Mouse (Mus musculus) olfactory bulb, adult 2 months (tissue): ENCODE measurements around the gene Fam102b.

Source experiments
- CTCF ChIP-seq: fragments of 200-500 bp; IDR thresholded peaks from 2 replicates; pipeline ENCODE4 v1.5.1; 2012; ENCODE audit warnings: low read depth, mild to moderate bottlenecking, low read length, moderate library complexity; ENCODE audit not compliant: insufficient read depth
- POLR2A ChIP-seq: fragments of 200-500 bp; IDR thresholded peaks from 2 replicates; pipeline ENCODE4 v1.6.1; 2012; ENCODE audit warnings: mild to moderate bottlenecking, low read depth, low read length, moderate library complexity; ENCODE audit not compliant: insufficient read depth

DNA sequence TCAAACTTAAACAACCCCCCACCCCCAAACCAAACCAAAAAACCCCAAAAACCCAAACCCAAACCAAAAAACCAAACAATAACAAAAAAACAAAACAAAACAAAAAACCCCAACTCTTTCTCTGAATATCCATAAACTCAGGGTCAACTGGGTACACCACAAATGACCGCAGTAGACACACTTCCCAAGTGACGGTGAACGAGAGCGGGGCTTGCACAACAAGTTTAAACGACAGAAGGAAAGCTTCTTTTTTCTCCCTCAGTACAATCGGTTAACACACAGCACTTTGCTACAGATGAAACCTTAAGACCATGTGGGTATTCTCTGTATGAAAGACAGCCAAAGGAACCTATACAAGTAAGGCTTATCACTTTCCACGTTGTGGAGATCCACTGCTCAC is 35.0 kb upstream of the Fam102b start:
- TF ChIP-seq CTCF (no peak), POLR2A (no peak)
